Mouse (Mus musculus): ENCODE data around the gene Bpifb1.
"Not testable (repeated sequence)": the region's sequence is repeated elsewhere in the genome, so short reads cannot be mapped to it uniquely, and the experiment has no call there.

The Bpifb1 gene

GRCm38 (mm10) chr2:154215191-154215590 lies 24.6 kb downstream of the Bpifb1 start:
- DNase-seq, result peak; percentile 76 to 78

GRCm38 (mm10) chr2:154219950-154220349 lies 29.3 kb downstream of the Bpifb1 start:
- DNase-seq, result no peak

GRCm38 (mm10) chr2:154223265-154223916 lies 32.8 kb downstream of the Bpifb1 start, which contains the start of gene Bpifb5:
TSS of gene Bpifb5 (plus strand) at chr2:154223742.
- DNase-seq, result no peak

GRCm38 (mm10) chr2:154223917-154224273 lies 33.3 kb downstream of the Bpifb1 start:
- no peak for DNase-seq

- DNase-seq, result peak; percentile 10 to 22
These were observed 36.4 kb downstream of the Bpifb1 start for GRCm38 (mm10) chr2:154226991-154227390.

GRCm38 (mm10) chr2:154227830-154228229 lies 37.2 kb downstream of the Bpifb1 start:
- peak; percentile 10 to 34 for DNase-seq

- peak; percentile 19 to 29 for DNase-seq
These were observed 42.8 kb downstream of the Bpifb1 start for GRCm38 (mm10) chr2:154233426-154233825.

- DNase-seq, result no peak
These were observed 50.2 kb downstream of the Bpifb1 start for GRCm38 (mm10) chr2:154240771-154241170.

GRCm38 (mm10) chr2:154242726-154243125 lies 52.1 kb downstream of the Bpifb1 start:
- not testable (repeated sequence) for DNase-seq

- DNase-seq, result no peak
These were observed 52.9 kb downstream of the Bpifb1 start for GRCm38 (mm10) chr2:154243356-154244036.

GRCm38 (mm10) chr2:154245322-154245721 lies 54.7 kb downstream of the Bpifb1 start:
- DNase-seq, result no peak

- DNase-seq, result not testable (repeated sequence)
These were observed 64.6 kb downstream of the Bpifb1 start for GRCm38 (mm10) chr2:154255254-154255653.

GRCm38 (mm10) chr2:154255770-154256169 lies 65.2 kb downstream of the Bpifb1 start:
- DNase-seq, result no peak

- not testable (repeated sequence) for DNase-seq
These were observed 66.9 kb downstream of the Bpifb1 start, which contains the start of gene Bpifb9a for GRCm38 (mm10) chr2:154257554-154257953. TSS of gene Bpifb9a (plus strand) at chr2:154257854.

GRCm38 (mm10) chr2:154264397-154264796 lies 73.8 kb downstream of the Bpifb1 start:
- not testable (repeated sequence) for DNase-seq
